Mouse (Mus musculus): Measurements from ENCODE around the gene Furin. TPM values are rescaled to one million over a fixed set of nuclear protein-coding genes. Genes with fewer than 3 reads are reported as not detected.

Furin gene
- total and polyA plus RNA-seq, 3 experiments: 13.7 to 32.3 TPM; not detected in 1

- TF ChIP-seq ZNF384 (IDR thresholded peaks at IDR 0.05; ENCODE audit: low read depth, low read length): no peak
These were observed 34.0 kb downstream of the Furin start, which contains the start of gene Man2a2 (continued) for GRCm38 (mm10) chr7:80371041-80371751.

DNA sequence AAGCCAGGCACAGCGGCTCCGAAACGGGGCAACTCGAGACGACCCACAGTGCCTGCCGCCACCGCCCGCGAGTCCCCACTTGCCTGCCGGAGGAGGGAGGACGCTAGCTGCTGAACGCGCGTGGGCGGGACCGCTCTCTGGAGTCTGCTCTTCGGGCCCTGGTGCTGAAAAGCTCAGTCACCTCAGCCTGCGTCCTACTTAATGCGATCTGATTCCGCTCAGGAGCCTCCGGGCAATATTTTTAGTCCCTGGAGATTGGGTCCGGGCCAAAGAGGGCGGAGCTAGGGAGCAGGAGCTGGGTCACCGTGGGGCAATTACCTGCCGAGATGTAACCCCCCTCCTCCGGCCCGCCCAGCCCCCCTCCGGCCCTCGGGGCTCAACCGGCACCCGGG is 34.6 kb downstream of the Furin start:
- DNase-seq (ENCODE audit: low read depth, low spot score): peak; percentile 88
- Histone ChIP-seq H3K4me1 (ENCODE audit: control insufficient read depth in 1 of 2, insufficient read depth in 2 of 2, low read length in 2 of 2) (peaks cover 8 to 47% of the 10 kb centered on the region in 2 experiments), H3K27ac (ENCODE audit: control insufficient read depth, low read depth, low read length) (peak overlapping the region; percentile 68), H3K36me3 (ENCODE audit: control insufficient read depth in 1 of 2, insufficient read depth in 2 of 2, low read length in 2 of 2) (peaks cover 0 to 30% of the 10 kb centered on the region in 2 experiments; a peak in 2 of 4 replicates), H3K9ac (ENCODE audit: control insufficient read depth, low read depth, low read length, poor library complexity, severe bottlenecking) (peak overlapping the region; percentile 88), H3K79me2 (ENCODE audit: control insufficient read depth, insufficient read depth, low read length, poor library complexity) (peaks cover 3% of the 10 kb centered on the region; the same call in 1 of the 2 replicates), H3K27me3 (ENCODE audit: control insufficient read depth in 1 of 2, insufficient read depth in 2 of 2, low read length in 2 of 2) (no peaks in the 10 kb centered on the region), H3K4me3 (ENCODE audit: control insufficient read depth in 1 of 2, insufficient read depth in 1 of 2, low read depth in 2 of 2, low read length in 2 of 2) (peak overlapping the region; percentile 80 to 85), H3K9me3 (replicated peaks; ENCODE audit: insufficient read depth, low read length) (no peaks in the 10 kb centered on the region)
- TF ChIP-seq SMC3 (IDR thresholded peaks at IDR 0.05; ENCODE audit: low read depth, low read length) (no peak), ETS1 (IDR thresholded peaks at IDR 0.05; ENCODE audit: low read depth, low read length) (0 out of 2 replicates have a peak, but pooled peaks have one; percentile 15), POLR2A (IDR thresholded peaks at IDR 0.05; ENCODE audit: control insufficient read depth in 1 of 2, insufficient read depth in 1 of 2, low read depth in 1 of 2, low read length in 2 of 2, poor library complexity in 1 of 2) (peak; percentile 17 to 32; a peak in 1 of 4 replicates), SIN3A (IDR thresholded peaks at IDR 0.05; ENCODE audit: low read length) (peak; percentile 67)

DNA sequence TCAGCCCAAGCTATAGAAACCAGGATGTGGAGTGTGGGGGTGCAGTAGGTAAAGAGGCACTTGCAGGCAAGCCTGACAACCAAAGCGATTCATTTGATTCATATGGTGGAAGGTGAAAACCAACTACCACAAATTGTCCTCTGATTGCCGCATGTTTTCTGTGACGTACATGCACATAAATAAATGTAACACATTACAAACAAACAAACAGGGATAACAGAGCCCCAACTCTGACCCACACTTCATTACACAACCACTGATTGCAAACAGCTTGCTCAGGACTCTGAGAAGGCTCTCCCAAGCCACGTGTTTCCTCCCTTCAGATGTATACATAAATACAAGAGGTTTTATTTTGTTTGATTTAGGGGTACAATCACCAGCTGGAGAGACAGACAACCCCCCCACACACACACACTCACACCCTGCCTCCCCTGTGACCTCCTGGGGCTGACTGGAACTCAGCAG is 35.2 kb downstream of the Furin start:
- Histone ChIP-seq H3K9ac (ENCODE audit: control insufficient read depth, low read depth, low read length, poor library complexity, severe bottlenecking) (peak overlapping the region; percentile 88), H3K27me3 (ENCODE audit: control insufficient read depth in 1 of 2, insufficient read depth in 2 of 2, low read length in 2 of 2) (no peaks in the 10 kb centered on the region), H3K79me2 (ENCODE audit: control insufficient read depth, insufficient read depth, low read length, poor library complexity) (peaks cover 3% of the 10 kb centered on the region; the same call in 1 of the 2 replicates), H3K4me1 (ENCODE audit: control insufficient read depth in 1 of 2, insufficient read depth in 2 of 2, low read length in 2 of 2) (peaks cover 7 to 41% of the 10 kb centered on the region in 2 experiments), H3K9me3 (replicated peaks; ENCODE audit: insufficient read depth, low read length) (no peaks in the 10 kb centered on the region), H3K27ac (ENCODE audit: control insufficient read depth, low read depth, low read length) (peak overlapping the region; percentile 68), H3K36me3 (ENCODE audit: control insufficient read depth in 1 of 2, insufficient read depth in 2 of 2, low read length in 2 of 2) (peaks cover 0 to 24% of the 10 kb centered on the region in 2 experiments; a peak in 2 of 4 replicates), H3K4me3 (ENCODE audit: control insufficient read depth in 1 of 2, insufficient read depth in 1 of 2, low read depth in 2 of 2, low read length in 2 of 2) (peak overlapping the region; percentile 80 to 85)
- TF ChIP-seq USF1 (IDR thresholded peaks at IDR 0.05; ENCODE audit: low read depth, low read length): 0 out of 2 replicates have a peak, but pooled peaks have one; percentile 9
- TF ChIP-seq HCFC1 (IDR thresholded peaks at IDR 0.05; ENCODE audit: low read depth, low read length): no peak
- TF ChIP-seq MXI1 (IDR thresholded peaks at IDR 0.05; ENCODE audit: low read depth, low read length): peak; percentile 75
- TF ChIP-seq MAX (IDR thresholded peaks at IDR 0.05; ENCODE audit: low read length): peak; percentile 72
- peak; percentile 38 for DNase-seq (ENCODE audit: low read depth, low spot score)

- TF ChIP-seq MAZ (IDR thresholded peaks at IDR 0.05; ENCODE audit: low read depth, low read length): no peak
- no peak for TF ChIP-seq CTCF (IDR thresholded peaks at IDR 0.05 in 2 of 3, conservative IDR thresholded peaks at IDR 0.05 in 1 of 3; ENCODE audit: control insufficient read depth in 1 of 3, insufficient read depth in 1 of 3, low read depth in 2 of 3, low read length in 3 of 3, poor library complexity in 1 of 3, severe bottlenecking in 1 of 3)
- no peak for TF ChIP-seq MYB (IDR thresholded peaks at IDR 0.05; ENCODE audit: low read depth, low read length)
- no peak for TF ChIP-seq TAL1 (IDR thresholded peaks at IDR 0.05; ENCODE audit: low read length)
- TF ChIP-seq SIN3A (IDR thresholded peaks at IDR 0.05; ENCODE audit: low read length): no peak
- TF ChIP-seq JUND (IDR thresholded peaks at IDR 0.05; ENCODE audit: low read depth, low read length): no peak
- no peak for TF ChIP-seq CHD1 (IDR thresholded peaks at IDR 0.05; ENCODE audit: low read depth, low read length)
- H3K27ac ChIP-seq (ENCODE audit: control insufficient read depth, low read depth, low read length): no peak overlapping the region; the same call in 1 of the 2 replicates
- no peak for DNase-seq (ENCODE audit: low read depth, low spot score)
- peaks cover 0 to 20% of the 10 kb centered on the region in 2 experiments; a peak in 2 of 4 replicates for H3K36me3 ChIP-seq (ENCODE audit: control insufficient read depth in 1 of 2, insufficient read depth in 2 of 2, low read length in 2 of 2)
- peaks cover 3% of the 10 kb centered on the region; the same call in 1 of the 2 replicates for H3K79me2 ChIP-seq (ENCODE audit: control insufficient read depth, insufficient read depth, low read length, poor library complexity)
- no peak overlapping the region for H3K9ac ChIP-seq (ENCODE audit: control insufficient read depth, low read depth, low read length, poor library complexity, severe bottlenecking)
- no peaks in the 10 kb centered on the region for H3K27me3 ChIP-seq (ENCODE audit: control insufficient read depth in 1 of 2, insufficient read depth in 2 of 2, low read length in 2 of 2)
- no peaks in the 10 kb centered on the region for H3K9me3 ChIP-seq (replicated peaks; ENCODE audit: insufficient read depth, low read length)
- peaks cover 3 to 36% of the 10 kb centered on the region in 2 experiments for H3K4me1 ChIP-seq (ENCODE audit: control insufficient read depth in 1 of 2, insufficient read depth in 2 of 2, low read length in 2 of 2)
- H3K4me3 ChIP-seq (ENCODE audit: control insufficient read depth in 1 of 2, insufficient read depth in 1 of 2, low read depth in 2 of 2, low read length in 2 of 2): no peak overlapping the region
These were observed 35.8 kb downstream of the Furin start for GRCm38 (mm10) chr7:80369461-80369860.

Measured in MEL (cell line).